Mouse (Mus musculus): ENCODE data around the gene Prdm11. TPM values are rescaled to one million over a fixed set of nuclear protein-coding genes. Genes with fewer than 3 reads are reported as not detected.

The Prdm11 gene
- polyA plus RNA-seq, 1 experiment from 2014 or later, result 3.4 TPM

DNA sequence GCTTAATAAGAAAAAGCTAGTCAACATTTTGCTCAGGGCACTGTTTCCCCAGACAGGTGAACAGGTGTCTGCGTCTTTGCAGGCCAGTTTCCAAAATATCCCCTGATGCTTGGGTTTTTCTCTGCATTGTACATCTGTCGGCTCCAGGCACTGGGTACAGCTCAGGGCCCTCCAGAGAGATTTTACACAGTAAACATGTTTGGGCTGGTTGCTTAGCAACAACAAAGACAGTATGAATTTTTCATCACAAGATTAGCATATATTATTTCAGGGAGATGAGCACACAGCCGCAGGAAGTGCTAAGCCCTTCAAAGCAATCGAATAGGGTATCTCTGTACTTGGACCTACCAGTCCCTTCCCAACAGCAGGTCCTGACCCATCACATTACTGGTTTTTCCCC, 125.3 kb downstream of the Prdm11 start:
- Histone ChIP-seq H3K4me3 (no peak overlapping the region), H3K4me1 (peaks cover 44% of the 10 kb centered on the region), H3K9me3 (replicated peaks) (no peaks in the 10 kb centered on the region), H3K27me3 (ENCODE audit: low read depth, poor library complexity, severe bottlenecking) (peaks cover 22% of the 10 kb centered on the region), H3K27ac (no peak overlapping the region), H3K36me3 (no peaks in the 10 kb centered on the region)
- DNase-seq (ENCODE audit: low spot score), result no peak
- 92% methylated on average over 4 of the region's 4 CpGs for WGBS

DNA sequence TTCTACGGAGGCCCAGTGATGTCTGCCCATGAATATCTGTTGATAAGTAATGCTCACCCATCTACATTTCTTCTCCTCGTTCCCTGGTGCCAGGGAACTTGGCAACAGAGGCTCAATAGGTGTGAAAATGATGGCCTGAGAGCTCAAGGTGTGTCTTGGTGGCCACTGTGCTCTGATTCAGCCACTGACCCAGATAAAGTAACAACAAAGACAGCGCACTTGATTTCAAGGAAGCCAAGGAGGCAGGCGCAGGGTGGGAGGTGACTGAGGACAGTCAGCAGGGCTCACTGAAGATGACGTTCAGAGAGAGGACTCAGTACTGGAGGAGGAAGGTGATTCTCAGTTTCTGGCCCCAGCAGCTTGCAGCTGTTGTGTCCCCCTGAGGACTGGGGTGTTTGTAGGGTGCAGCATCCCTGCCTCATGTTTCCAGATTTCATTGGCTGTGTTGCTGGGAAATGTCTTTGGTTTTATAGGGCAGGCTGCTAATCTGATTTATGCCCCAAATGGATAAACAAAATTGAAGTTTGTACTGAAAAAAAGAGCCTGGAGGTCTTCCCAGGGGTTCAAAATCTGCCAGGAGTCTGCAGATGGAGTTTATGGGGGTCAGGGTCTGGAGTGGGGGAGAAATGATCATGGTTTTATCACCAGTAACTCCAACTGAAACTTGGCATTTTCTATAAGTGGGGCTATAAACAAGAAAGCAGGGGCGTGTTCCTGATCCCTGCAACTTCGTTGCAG, 128.4 kb downstream of the Prdm11 start:
- Histone ChIP-seq H3K9me3 (replicated peaks) (no peaks in the 10 kb centered on the region), H3K4me3 (no peak overlapping the region), H3K27me3 (ENCODE audit: low read depth, poor library complexity, severe bottlenecking) (peaks cover 53% of the 10 kb centered on the region), H3K27ac (peak overlapping the region; percentile 3; the same call in 1 of the 2 replicates), H3K36me3 (no peaks in the 10 kb centered on the region), H3K4me1 (peaks cover 62% of the 10 kb centered on the region)
- WGBS, result 38% methylated on average over 7 of the region's 7 CpGs
- DNase-seq (ENCODE audit: low spot score), result no peak

DNA sequence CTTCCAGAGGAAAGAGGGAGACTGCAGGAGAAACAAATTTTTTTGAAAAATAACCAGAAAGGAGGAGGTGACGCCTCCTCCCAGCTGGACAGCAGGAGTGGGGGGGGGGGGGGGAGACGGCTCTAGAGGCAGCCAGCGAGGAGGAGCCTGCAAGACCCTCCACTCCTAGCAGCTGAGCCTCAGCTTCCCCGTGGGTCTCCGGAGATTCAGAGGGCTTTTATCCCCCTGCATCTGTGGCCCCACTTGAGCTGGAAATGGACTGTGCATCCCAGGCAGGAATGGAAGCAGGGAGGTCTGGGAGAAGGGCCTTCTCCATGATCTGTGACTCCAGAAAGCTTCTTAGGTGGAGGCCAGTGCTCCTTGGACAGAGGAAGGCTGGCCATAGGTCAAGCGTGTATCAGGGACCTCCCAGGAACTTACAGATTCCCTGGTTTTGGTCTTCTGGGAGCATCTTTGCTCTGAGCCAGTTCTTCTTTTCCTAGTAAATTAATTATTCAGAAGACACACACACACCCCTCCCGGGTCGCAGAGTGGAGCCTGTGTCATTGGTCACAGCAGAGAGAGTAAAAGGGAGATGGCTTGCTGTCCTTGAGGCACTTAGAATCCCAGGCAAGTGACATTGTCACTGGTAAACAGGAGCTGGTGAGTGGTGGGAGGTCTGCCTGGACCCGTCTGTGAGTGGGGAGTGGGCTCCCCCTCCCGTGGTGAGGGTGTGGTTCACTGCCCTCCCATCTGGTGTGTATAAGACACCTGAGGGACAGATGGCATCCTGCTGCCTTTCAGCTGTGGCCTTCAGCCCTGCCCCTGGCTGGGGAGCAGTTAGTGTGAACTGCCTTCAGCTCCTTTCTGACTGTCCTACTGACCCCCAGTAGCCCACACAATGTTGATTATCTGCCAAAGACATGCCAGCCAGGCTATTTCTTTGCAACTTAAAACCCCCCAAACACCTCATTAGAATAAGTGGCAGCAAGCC, 130.0 kb downstream of the Prdm11 start:
- Histone ChIP-seq H3K4me1 (peaks cover 62% of the 10 kb centered on the region), H3K27ac (peak overlapping the region; percentile 72; the same call in 1 of the 2 replicates), H3K27me3 (ENCODE audit: low read depth, poor library complexity, severe bottlenecking) (peaks cover 56% of the 10 kb centered on the region), H3K4me3 (peak overlapping the region; percentile 59), H3K9me3 (replicated peaks) (no peaks in the 10 kb centered on the region), H3K36me3 (no peaks in the 10 kb centered on the region)
- WGBS, result 9% methylated on average over 10 of the region's 10 CpGs
- no peak for DNase-seq (ENCODE audit: low spot score)

Other genes with a start within 250 kb of the Prdm11 start
- 2.5 and 5.2 TPM in 2 replicates for gene Syt13, start 131.1 kb downstream of the Prdm11 start, polyA plus RNA-seq (2016; fragmentation: Nextera tagmentation; extraction: Ambion mirVana)
- gene Trp53i11, start 141.4 kb upstream of the Prdm11 start, polyA plus RNA-seq (2016; fragmentation: Nextera tagmentation; extraction: Ambion mirVana), result 17.5 and 25.2 TPM in 2 replicates